Mouse (Mus musculus) C2C12 (cell line): ENCODE data around the gene Dctn5.

Experiments
- CEBPB ChIP-seq: IDR thresholded peaks from one replicate; pipeline ENCODE4 v1.6.1; 2011; ENCODE audit warnings: low read depth, mild to moderate bottlenecking, control low read depth, moderate library complexity
- CTCF ChIP-seq: IDR thresholded peaks from one replicate; pipeline ENCODE4 v1.5.1; 2011; ENCODE audit not compliant: control insufficient read depth, insufficient read depth, insufficient read length
- MAX ChIP-seq: IDR thresholded peaks from one replicate; pipeline ENCODE4 v1.6.1; 2011; ENCODE audit warnings: mild to moderate bottlenecking, control low read depth

DNA sequence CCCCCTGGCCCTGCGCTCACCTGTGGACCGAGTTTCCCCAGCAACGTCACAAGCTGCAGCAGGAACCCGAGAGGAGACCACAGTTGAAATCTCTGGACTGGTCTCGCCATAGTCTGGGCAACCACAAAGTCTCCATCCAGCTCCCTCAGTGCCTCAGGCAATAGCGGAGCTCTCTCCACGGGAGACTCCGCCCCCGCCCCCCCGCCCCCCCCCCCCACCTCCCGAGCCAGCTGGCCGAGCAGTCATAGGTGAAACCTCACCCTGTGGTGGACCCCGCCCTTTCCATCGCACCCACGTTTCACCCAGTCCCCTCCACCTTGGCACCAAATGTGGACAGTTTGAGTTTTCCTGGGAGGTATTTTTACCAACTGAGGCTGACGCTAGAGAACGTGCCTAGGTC is 53.2 kb downstream of the Dctn5 start, which contains the start of gene Ern2:
- TF ChIP-seq CTCF (no peak), MAX (no peak), CEBPB (no peak)
